Mouse (Mus musculus): ENCODE results near the gene Spg20.

Gene Spg20

DNA sequence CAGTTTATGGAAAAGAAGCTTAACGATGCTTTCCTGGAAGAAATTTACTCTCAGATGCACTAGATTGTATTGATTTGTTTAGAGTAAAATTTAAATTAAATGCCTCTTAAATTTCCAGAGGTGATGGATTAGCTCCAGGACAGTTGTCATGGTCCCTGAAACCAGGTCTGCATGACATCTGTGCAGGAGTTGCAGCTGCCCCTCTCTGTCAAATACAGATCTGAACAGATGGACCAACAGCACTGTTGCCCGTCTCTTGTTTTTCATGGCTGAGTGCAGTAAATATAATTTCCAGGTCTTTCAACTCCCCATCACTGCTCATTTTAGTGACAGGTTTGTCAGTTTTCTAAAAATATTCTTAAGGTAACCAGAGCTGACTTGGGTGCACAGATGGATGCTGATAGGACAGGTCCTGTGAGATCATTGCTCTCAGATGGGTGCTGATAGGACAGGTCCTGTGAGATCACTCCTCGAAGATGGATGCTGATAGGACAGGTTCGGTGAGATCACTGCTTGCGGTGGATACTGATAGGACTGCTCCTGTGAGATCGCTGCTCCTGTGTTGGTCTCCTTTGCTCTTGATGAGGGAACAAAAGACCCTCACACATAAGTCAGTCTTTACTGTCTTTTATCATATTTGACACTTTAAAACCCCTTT lies 19.8 kb downstream of the Spg20 start:
- in situ Hi-C loops (cut with MboI; ENCODE audit: low pct_unique_long_range_greater_than_20kb in 1 of 2, low sequenced_read_pairs in 2 of 2, unreplicated experiment in 1 of 2) = no loop called here

DNA sequence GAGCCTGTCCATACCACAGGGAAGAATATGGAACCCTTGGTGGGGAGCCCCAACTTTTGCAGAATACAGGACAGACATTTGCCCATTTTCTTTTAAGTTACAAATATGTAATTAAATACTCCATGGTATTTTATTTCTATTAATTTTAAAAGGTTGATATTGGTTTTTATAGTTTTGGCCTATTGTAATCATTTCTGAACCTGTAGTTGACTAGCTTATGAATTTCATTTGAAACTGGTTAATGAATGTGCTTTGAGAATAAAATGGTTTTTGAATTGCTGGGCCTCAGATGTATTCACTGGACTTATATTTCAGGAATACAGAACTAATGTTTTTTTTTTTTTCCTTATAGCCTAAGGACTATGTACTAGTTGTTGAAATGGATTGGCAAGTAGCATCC lies 25.1 kb downstream of the Spg20 start, which contains the start of gene Ccdc169:
Gene Ccdc169, plus strand, starts transcription at position 301 of the 400 bp plus-strand sequence.
- in situ Hi-C loops (cut with MboI; ENCODE audit: low pct_unique_long_range_greater_than_20kb in 1 of 2, low sequenced_read_pairs in 2 of 2, unreplicated experiment in 1 of 2) = no loop called here

DNA sequence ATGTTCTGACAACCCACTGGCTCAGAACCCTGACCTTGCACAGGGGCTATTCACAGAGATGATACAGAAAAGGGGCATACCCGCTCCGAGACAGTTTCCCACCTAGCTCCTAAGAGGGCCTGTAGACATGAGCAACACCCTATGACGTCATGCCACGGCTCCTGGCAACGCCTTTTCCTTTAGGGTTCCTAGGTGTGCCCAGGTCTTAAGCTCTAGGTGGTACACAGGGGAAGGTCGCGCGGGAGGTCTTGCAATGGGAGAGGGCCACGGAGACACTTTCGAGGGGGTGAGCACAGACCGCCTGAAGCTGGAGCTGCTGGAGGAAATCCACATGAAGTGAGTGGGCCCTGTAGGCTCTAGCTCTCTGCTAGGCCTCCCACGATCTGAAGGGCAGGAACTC lies 27.9 kb downstream of the Spg20 start:
- in situ Hi-C loops (cut with MboI; ENCODE audit: low pct_unique_long_range_greater_than_20kb in 1 of 2, low sequenced_read_pairs in 2 of 2, unreplicated experiment in 1 of 2) = no loop called here

DNA sequence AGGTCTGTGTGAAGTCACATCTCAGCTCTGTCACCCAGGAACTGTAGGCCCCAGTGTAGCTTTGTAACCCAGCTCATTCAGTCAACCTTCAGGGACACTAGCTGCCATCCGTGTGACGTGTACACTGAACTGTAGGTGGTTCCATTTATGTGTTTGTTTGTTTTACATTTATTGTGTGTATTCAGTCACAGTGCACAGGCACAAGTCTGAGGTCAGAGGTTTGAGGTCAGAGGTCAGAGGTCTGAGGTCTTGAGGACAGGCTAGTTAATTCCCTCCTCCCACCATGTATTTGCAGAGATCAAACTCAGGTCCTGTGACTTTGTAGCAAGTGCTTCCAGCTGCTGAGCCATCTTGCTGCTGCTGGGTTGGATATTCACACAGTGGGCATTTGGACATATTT lies 29.5 kb downstream of the Spg20 start:
- in situ Hi-C loops (cut with MboI; ENCODE audit: low pct_unique_long_range_greater_than_20kb in 1 of 2, low sequenced_read_pairs in 2 of 2, unreplicated experiment in 1 of 2) = no loop called here

DNA sequence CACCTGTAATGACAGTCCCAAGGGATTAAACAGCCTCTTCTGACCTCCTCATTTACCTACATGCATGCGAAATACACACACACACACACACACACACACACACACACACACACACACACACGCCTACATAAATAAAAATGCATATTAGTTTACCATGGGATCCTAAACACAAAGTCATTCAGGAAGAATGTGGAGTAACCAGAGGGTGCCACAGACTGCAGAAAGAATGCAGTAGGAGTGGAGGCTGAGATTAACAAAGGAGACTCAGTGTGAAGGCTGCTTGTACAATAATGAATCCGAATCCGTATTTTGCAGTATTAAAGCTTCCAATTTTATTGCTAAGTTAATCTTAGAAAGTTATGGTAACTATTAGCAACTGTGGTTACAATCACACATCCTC lies 33.0 kb downstream of the Spg20 start:
- in situ Hi-C loops (cut with MboI; ENCODE audit: low pct_unique_long_range_greater_than_20kb in 1 of 2, low sequenced_read_pairs in 2 of 2, unreplicated experiment in 1 of 2) = no loop called here

DNA sequence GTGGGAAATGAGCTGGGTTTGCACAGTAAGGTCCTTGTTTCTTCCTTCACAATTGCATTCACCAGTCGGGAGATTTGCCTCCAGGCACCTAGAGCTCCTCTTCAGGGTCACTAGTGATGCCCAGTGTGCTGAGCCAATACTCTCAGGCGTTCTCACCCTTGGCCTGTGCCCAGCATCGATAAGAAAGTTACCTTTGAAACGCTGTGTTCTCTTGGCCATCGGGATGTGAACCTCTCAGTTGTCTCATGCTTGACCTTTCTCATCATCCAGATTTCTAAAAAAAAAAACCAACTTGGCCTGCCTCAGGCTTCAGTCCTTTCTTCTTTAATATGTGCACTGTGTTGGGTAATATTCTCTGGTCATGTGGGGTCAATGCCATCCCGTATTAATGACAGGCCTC lies 34.5 kb downstream of the Spg20 start:
- in situ Hi-C loops (cut with MboI; ENCODE audit: low pct_unique_long_range_greater_than_20kb in 1 of 2, low sequenced_read_pairs in 2 of 2, unreplicated experiment in 1 of 2) = no loop called here

DNA sequence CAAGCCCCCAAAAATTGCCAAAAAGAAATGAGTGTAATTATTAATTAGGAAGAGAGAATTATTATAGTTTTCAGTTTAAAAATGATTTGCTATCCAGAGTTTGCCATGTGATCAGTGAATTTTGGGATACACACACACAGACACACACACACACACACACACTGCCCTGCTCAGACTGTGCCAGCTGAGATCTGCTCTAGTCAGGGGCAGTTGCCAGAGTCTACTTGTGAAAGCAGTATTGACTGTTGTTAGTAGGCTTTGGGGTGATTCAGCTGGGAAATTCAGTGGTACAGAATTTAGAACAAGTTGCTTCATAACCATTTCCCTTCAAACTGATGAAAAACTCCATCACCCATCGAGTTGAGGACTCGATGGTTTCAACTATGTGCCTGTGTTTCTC lies 35.2 kb downstream of the Spg20 start:
- in situ Hi-C loops (cut with MboI; ENCODE audit: low pct_unique_long_range_greater_than_20kb in 1 of 2, low sequenced_read_pairs in 2 of 2, unreplicated experiment in 1 of 2) = no loop called here

DNA sequence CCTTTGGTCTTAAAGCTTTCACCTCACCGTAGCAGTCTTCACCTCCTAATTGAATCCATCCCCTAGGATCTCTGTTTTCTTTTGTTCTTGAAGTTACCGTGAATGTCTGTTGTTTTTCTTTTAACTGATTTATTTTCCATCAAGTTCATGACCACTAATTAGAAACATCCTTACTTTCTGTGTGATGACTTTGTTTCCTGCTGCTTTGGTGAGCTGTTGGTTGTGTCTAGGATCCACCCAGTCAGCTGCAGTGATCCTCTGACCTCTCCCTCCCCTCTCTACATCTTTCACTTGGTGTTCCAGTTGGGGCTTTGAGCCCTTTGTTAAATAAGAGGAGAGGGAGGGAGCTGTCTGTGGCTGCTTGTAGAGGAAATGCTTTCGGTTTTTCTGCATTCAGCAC lies 36.2 kb downstream of the Spg20 start:
- in situ Hi-C loops (cut with MboI; ENCODE audit: low pct_unique_long_range_greater_than_20kb in 1 of 2, low sequenced_read_pairs in 2 of 2, unreplicated experiment in 1 of 2) = no loop called here

DNA sequence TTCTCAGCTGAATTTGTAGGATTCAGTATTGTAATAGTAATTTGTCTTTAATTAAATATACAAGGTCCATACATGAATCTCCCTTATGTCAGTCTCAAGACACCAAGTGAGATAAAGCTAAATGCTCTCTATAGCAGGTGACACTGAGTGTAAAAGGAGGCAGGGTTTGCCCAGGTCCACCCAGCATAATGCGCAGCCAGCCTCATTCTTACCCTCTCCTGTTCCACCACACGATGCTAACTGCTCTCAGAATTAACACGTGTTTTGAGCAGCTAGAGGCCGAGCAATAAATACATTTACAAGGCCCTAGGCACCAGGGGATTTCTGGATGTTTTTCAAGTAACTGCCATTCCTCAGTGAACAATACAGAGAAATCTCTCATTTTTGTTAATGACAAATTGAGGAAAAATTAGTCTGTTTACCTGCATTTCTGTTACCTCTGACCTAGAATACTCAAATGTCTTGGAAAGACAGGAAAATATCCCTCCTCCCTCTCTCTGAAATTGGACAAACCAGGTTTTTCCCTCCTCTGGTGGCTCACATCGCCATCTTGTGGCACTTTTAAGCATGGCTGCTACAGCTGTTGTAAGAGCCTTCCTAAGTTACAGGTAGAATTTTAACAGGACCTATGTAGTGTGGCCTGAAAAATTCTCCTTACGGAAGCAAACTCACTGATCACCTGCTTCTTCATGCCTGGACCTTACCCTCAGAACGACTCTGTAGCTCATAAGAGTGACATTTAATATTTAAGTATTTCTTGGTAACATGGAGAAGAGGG lies 39.9 kb downstream of the Spg20 start:
- in situ Hi-C loops (cut with MboI; ENCODE audit: low pct_unique_long_range_greater_than_20kb in 1 of 2, low sequenced_read_pairs in 2 of 2, unreplicated experiment in 1 of 2) = no loop called here

DNA sequence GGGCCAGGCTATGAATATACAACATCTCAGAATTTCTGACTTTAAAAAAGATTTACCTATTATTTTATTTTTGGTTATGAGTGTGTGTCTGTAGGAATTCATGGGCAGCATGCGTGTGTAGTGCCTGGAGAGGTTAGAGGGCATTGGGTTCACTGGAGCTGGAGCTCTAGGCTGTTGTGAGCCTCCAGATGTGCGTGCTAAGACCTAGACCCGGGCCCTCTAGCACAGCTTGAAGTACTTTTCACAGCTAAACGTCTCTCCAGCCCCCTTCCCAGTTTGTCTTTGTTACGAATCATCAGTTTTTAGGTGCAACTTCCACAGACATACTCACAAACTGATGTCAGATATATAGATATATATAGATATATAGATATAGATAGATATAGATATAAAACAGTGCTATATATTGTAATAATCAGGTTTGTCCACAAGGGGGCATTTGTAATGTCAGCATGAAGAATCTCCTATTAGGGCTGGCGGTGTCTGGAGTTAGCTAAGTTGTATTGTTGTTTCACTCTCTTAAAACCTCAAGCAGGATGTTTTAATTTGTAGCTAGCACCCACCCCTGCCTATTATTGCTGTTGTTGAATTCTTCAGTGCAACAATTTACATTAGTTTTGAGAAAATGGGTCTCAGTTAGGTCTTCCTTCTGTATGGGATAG lies 40.9 kb downstream of the Spg20 start:
- in situ Hi-C loops (cut with MboI; ENCODE audit: low pct_unique_long_range_greater_than_20kb in 1 of 2, low sequenced_read_pairs in 2 of 2, unreplicated experiment in 1 of 2) = no loop called here

DNA sequence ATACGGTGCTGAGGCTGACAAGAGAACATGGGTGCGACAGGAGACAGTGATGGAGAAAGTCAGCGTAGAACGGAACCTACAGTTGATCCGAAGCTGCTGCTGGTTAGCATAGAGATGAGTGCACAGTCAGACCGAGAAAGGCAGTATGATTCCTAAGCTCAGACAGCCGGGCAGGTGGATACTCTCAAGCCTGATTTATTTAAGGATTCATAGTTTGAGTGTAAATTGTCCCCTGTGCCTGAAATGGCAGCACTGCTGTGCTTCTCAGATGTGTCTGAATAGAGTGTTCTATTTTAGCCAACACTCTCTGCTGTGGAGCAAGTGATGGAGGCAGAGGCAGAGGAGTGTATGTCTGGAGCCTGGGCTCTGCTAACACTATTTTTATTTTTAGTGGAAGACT lies 42.3 kb downstream of the Spg20 start:
- in situ Hi-C loops (cut with MboI; ENCODE audit: low pct_unique_long_range_greater_than_20kb in 1 of 2, low sequenced_read_pairs in 2 of 2, unreplicated experiment in 1 of 2) = no loop called here

DNA sequence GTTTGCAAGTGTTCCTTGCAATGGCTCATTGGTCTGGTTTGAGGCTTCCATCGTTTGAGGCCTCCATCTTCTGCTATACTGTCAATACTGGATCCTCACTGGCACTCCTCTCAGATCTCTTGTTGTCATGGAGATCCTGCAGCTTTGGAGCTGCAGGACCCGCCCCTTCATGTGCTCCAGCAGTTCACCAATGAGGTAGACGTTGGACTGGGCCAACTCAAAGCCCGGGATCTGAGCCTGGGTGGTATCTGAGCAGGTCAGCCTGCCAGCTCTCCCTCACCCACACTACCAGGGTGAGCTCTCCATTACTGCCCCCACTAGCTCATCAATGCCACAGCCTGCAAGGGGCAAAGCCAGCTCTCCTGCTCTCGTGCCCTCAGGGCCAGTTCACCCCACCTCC lies 45.5 kb downstream of the Spg20 start:
- in situ Hi-C loops (cut with MboI; ENCODE audit: low pct_unique_long_range_greater_than_20kb in 1 of 2, low sequenced_read_pairs in 2 of 2, unreplicated experiment in 1 of 2) = no loop called here

DNA sequence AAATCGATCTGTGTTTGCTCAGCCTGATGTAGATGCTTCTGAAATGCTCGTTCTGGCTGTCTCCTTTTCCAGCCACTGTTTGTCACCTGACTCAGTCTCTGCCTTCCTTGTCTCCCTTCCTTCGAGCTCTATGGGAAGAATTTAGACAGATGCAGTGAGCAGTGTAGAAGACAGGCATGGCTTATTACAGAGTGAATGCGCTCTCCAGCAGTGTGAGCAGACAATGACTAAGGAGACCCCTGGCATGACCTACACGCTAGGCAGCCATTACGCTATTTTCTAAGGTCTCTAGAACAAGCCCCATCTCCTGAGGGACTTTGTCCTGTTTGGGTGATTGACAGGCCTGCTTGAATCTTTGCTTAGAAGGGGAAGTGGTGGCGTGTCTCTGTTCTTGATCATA lies 49.2 kb downstream of the Spg20 start:
- in situ Hi-C loops (cut with MboI; ENCODE audit: low pct_unique_long_range_greater_than_20kb in 1 of 2, low sequenced_read_pairs in 2 of 2, unreplicated experiment in 1 of 2) = no loop called here

DNA sequence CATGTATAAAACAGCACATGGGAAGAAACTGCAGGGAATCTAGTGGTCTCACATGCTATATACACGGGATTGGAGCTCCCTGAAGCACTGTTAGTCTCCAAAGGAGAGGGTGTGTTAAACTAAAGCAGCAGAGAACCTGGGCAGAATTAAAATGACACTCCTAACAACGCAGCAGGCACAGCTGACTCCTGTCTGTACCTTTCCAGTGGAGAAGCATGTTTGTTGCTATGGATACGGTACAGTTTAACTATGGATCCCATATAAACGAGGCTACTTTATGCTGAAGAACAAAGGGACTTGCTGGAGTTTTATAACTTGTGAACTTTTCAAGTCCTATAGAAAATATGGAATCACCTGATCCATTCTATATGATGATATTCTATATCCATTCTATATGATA lies 51.6 kb downstream of the Spg20 start:
- in situ Hi-C loops (cut with MboI; ENCODE audit: low pct_unique_long_range_greater_than_20kb in 1 of 2, low sequenced_read_pairs in 2 of 2, unreplicated experiment in 1 of 2) = no loop called here

DNA sequence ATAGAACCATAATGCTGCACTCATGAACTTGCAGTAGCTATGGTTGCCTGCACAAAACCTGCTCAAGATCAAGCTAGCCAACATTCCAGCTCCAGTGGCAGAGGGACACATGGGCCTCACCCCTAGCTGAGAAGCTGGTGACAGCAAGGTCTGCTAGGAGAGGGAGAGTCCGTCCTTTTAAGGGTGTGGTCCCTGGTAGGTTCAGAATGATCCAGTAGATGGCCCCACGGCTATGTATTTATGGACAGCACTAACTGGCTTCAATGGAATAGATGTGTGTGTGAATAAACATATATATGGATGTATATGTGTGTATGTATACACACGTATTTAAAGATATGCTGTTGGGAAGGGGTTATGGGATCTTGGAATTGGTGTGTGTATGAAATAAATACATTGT lies 60.6 kb downstream of the Spg20 start:
- in situ Hi-C loops (cut with MboI; ENCODE audit: low pct_unique_long_range_greater_than_20kb in 1 of 2, low sequenced_read_pairs in 2 of 2, unreplicated experiment in 1 of 2) = no loop called here

DNA sequence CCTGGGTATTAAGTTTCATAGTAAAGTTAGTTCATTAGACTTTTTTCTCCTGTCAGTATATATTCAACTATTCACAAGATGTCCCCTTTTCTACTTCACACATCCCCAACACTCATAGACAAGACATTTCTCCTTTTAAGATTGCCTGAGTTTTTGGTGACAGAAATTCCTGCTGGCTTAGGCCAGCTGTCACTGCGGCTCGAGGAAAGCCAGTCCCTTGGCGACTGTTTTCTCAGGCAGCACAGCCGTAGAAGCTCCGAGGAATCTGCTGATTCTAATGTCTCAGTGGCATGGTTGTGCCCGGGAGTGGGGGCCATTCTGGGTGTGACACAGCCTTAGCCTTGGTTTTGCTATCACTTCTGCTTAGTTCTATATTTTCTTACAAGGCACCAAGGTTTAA lies 65.4 kb downstream of the Spg20 start:
- in situ Hi-C loops (cut with MboI; ENCODE audit: low pct_unique_long_range_greater_than_20kb in 1 of 2, low sequenced_read_pairs in 2 of 2, unreplicated experiment in 1 of 2) = no loop called here

DNA sequence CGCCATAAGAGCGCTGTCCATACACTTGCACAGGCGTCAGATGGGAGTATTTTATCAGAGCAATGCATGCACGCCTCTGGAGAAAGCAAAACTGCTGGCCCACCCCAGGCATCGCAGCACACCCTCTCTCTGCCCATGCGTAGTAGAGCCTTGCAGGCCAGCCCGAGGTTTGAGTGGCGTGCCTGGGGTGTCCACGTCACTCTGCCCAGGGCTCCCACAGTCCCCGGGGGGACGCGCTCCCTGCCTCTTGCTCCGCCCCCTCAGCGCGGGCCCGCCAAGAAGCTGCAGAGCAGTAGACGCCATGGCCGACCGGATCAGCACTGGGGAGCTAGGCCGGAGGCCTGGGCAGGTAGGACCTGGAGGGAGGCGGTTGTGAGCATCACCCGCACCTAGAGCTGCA lies 69.9 kb downstream of the Spg20 start, which contains the start of gene Sohlh2:
Gene Sohlh2, plus strand, starts transcription at position 263 of the 400 bp plus-strand sequence.
- in situ Hi-C loops (cut with MboI; ENCODE audit: low pct_unique_long_range_greater_than_20kb in 1 of 2, low sequenced_read_pairs in 2 of 2, unreplicated experiment in 1 of 2) = no loop called here
